In the genomic region with DNA sequence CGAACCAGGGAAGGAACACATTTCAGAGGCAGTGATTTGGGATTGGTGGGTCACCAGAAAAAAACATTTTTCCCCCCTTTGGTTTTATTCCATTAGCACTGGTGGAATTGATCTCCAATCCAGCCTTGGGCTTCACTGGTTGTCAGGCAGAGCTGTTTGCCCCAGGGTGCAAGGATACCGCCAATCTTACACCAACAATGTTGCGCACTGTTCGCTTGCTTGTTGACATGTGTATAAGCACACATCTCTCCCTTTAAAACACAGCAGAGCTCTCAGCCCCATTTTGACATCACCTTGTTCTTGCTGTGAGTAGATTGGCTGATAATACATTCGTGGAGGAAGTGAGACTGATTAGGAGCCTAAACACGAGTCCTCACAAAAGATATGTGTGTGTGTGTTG, we compare ENCODE assay signal across 13 mouse cellular contexts.
DNase-seq lines count a peak whose midpoint lies in the region; ATAC-seq lines count a peak whose summit lies in the region.
"Had no signal": no experiment of that assay in that cellular context is flagged by ENCODE, and none has a peak within 500 bp of the region (broad histone marks: within the 10 kb centered on the region; RNA-seq: fewer than 3 reads in every experiment).

No protein-coding gene starts in this region.

- H3K4me2 ChIP-seq in forebrain, embryonic 15.5 days (replicated peaks), result no peak overlapping the region; the same call in 1 of the 2 replicates
- no peak overlapping the region for H3K4me2 ChIP-seq in forebrain, embryonic 11.5 days (ENCODE audit: low read depth, low read length, severe bottlenecking)
- H3K4me2 ChIP-seq in midbrain, embryonic 11.5 days, result no peak overlapping the region
- H3K4me2 ChIP-seq in hindbrain, embryonic 15.5 days, result peak overlapping the region; percentile 33
- 0 out of 2 replicates have a peak overlapping the region, but pooled peaks have one; percentile 5 for H3K4me2 ChIP-seq in neural tube, embryonic 14.5 days (ENCODE audit: low read depth, low read length)

- no peak for DNase-seq in forebrain, embryonic 11.5 days (ENCODE audit: low spot score)
- DNase-seq in midbrain, embryonic 10.5 days (ENCODE audit: low spot score), result no peak
- DNase-seq in midbrain, embryonic 11.5 days (ENCODE audit: low spot score, missing footprints), result no peak
- DNase-seq in right cerebral cortex, postnatal 25 days, result no peak
- DNase-seq in thymus, postnatal 25 days, result no peak
- DNase-seq: gastrocnemius, postnatal 25 days; heart, postnatal 14 days; kidney, adult 8-10 months; right cerebral cortex, adult 18-20 months; thymus, postnatal 14 days had no signal

- H3K27ac ChIP-seq in forebrain, embryonic 15.5 days (replicated peaks), result peak overlapping the region; percentile 58
- H3K27ac ChIP-seq in forebrain, embryonic 11.5 days (ENCODE audit: low read depth, low read length), result no peak overlapping the region
- 0 out of 2 replicates have a peak overlapping the region, but pooled peaks have one; percentile 46 for H3K27ac ChIP-seq in midbrain, embryonic 10.5 days (replicated peaks)
- no peak overlapping the region for H3K27ac ChIP-seq in midbrain, embryonic 11.5 days (ENCODE audit: low read depth, low read length)
- H3K27ac ChIP-seq in hindbrain, embryonic 15.5 days (replicated peaks), result peak overlapping the region; percentile 52; the same call in 1 of the 2 replicates
- H3K27ac ChIP-seq in neural tube, embryonic 14.5 days (ENCODE audit: low read depth, low read length), result peak overlapping the region; percentile 11; the same call in 1 of the 2 replicates

- H3K36me3 ChIP-seq in forebrain, embryonic 15.5 days, result no peaks in the 10 kb centered on the region
- no peaks in the 10 kb centered on the region for H3K36me3 ChIP-seq in forebrain, embryonic 11.5 days (ENCODE audit: control insufficient read depth, insufficient read depth, low read length)
- no peaks in the 10 kb centered on the region for H3K36me3 ChIP-seq in midbrain, embryonic 10.5 days
- H3K36me3 ChIP-seq in midbrain, embryonic 11.5 days (ENCODE audit: control insufficient read depth, insufficient read depth, low read length), result no peaks in the 10 kb centered on the region
- H3K36me3 ChIP-seq in hindbrain, embryonic 15.5 days, result no peaks in the 10 kb centered on the region
- H3K36me3 ChIP-seq in neural tube, embryonic 14.5 days (ENCODE audit: control insufficient read depth, insufficient read depth, low read length), result no peaks in the 10 kb centered on the region

- H3K9ac ChIP-seq in forebrain, embryonic 15.5 days (replicated peaks), result no peak overlapping the region
- H3K9ac ChIP-seq in forebrain, embryonic 11.5 days (ENCODE audit: low read length), result no peak overlapping the region
- H3K9ac ChIP-seq in midbrain, embryonic 11.5 days (ENCODE audit: low read length), result no peak overlapping the region
- no peak overlapping the region for H3K9ac ChIP-seq in hindbrain, embryonic 15.5 days
- H3K9ac ChIP-seq in neural tube, embryonic 14.5 days (replicated peaks; ENCODE audit: low read depth, low read length), result no peak overlapping the region

- H3K9me3 ChIP-seq in forebrain, embryonic 15.5 days, result no peaks in the 10 kb centered on the region
- H3K9me3 ChIP-seq in forebrain, embryonic 11.5 days (ENCODE audit: control insufficient read depth, low read length), result no peaks in the 10 kb centered on the region
- no peaks in the 10 kb centered on the region for H3K9me3 ChIP-seq in midbrain, embryonic 10.5 days (replicated peaks)
- H3K9me3 ChIP-seq in midbrain, embryonic 11.5 days (ENCODE audit: control insufficient read depth, low read length), result no peaks in the 10 kb centered on the region
- no peaks in the 10 kb centered on the region for H3K9me3 ChIP-seq in hindbrain, embryonic 15.5 days
- no peaks in the 10 kb centered on the region for H3K9me3 ChIP-seq in neural tube, embryonic 14.5 days (ENCODE audit: control insufficient read depth, low read length)

- peaks cover 13% of the 10 kb centered on the region for H3K4me1 ChIP-seq in forebrain, embryonic 15.5 days
- no peaks in the 10 kb centered on the region for H3K4me1 ChIP-seq in forebrain, embryonic 11.5 days (replicated peaks; ENCODE audit: control insufficient read depth, insufficient read depth, low read length)
- peaks cover 15% of the 10 kb centered on the region for H3K4me1 ChIP-seq in midbrain, embryonic 10.5 days
- H3K4me1 ChIP-seq in midbrain, embryonic 11.5 days (ENCODE audit: control insufficient read depth, insufficient read depth, low read length), result peaks cover 7% of the 10 kb centered on the region
- H3K4me1 ChIP-seq in hindbrain, embryonic 15.5 days (replicated peaks), result peaks cover 18% of the 10 kb centered on the region
- no peaks in the 10 kb centered on the region; the same call in 1 of the 2 replicates for H3K4me1 ChIP-seq in neural tube, embryonic 14.5 days (ENCODE audit: control insufficient read depth, insufficient read depth, low read length)

- peak; percentile 11; the same call in 1 of the 2 replicates for ATAC-seq in forebrain, embryonic 15.5 days (replicated peaks)
- no peak for ATAC-seq in forebrain, embryonic 11.5 days (replicated peaks; ENCODE audit: low FRiP score)
- no peak for ATAC-seq in midbrain, embryonic 11.5 days (ENCODE audit: low FRiP score)
- ATAC-seq in hindbrain, embryonic 15.5 days (ENCODE audit: low FRiP score, low read depth), result no peak
- no peak for ATAC-seq in neural tube, embryonic 14.5 days (ENCODE audit: low read depth)

- no peak overlapping the region for H3K4me3 ChIP-seq in forebrain, embryonic 15.5 days
- no peak overlapping the region for H3K4me3 ChIP-seq in forebrain, embryonic 11.5 days (ENCODE audit: low read depth, low read length)
- no peak overlapping the region for H3K4me3 ChIP-seq in midbrain, embryonic 10.5 days
- no peak overlapping the region for H3K4me3 ChIP-seq in midbrain, embryonic 11.5 days (ENCODE audit: low read depth, low read length)
- H3K4me3 ChIP-seq in hindbrain, embryonic 15.5 days, result no peak overlapping the region
- H3K4me3 ChIP-seq in neural tube, embryonic 14.5 days (ENCODE audit: low read depth, low read length), result no peak overlapping the region

- H3K27me3 ChIP-seq in forebrain, embryonic 15.5 days, result no peaks in the 10 kb centered on the region
- H3K27me3 ChIP-seq in forebrain, embryonic 11.5 days (ENCODE audit: control insufficient read depth, insufficient read depth, low read length), result no peaks in the 10 kb centered on the region
- H3K27me3 ChIP-seq in midbrain, embryonic 10.5 days (ENCODE audit: low read depth, poor library complexity, severe bottlenecking), result peaks cover 13% of the 10 kb centered on the region; the same call in 1 of the 2 replicates
- H3K27me3 ChIP-seq in midbrain, embryonic 11.5 days (ENCODE audit: control insufficient read depth, insufficient read depth, low read length), result peaks cover 5% of the 10 kb centered on the region; the same call in 1 of the 2 replicates
- H3K27me3 ChIP-seq in hindbrain, embryonic 15.5 days, result no peaks in the 10 kb centered on the region
- H3K27me3 ChIP-seq in neural tube, embryonic 14.5 days (ENCODE audit: control insufficient read depth, insufficient read depth, low read length), result no peaks in the 10 kb centered on the region

- WGBS in forebrain, embryonic 15.5 days, result 50% methylated on average over 6 of the region's 6 CpGs
- 84% methylated on average over 6 of the region's 6 CpGs for WGBS in forebrain, embryonic 11.5 days
- 87% methylated on average over 6 of the region's 6 CpGs for WGBS in midbrain, embryonic 10.5 days
- WGBS in midbrain, embryonic 11.5 days, result 79% methylated on average over 6 of the region's 6 CpGs
- 49% methylated on average over 6 of the region's 6 CpGs for WGBS in hindbrain, embryonic 15.5 days
- WGBS in neural tube, embryonic 14.5 days, result 66% methylated on average over 6 of the region's 6 CpGs

Comparison
In these comparisons a context has a peak if more than half of its experiments do, and no peak if none do; other contexts are left out.
1. H3K27ac ChIP-seq: peak in forebrain, embryonic 15.5 days (single experiment), midbrain, embryonic 10.5 days (single experiment), hindbrain, embryonic 15.5 days (single experiment) and neural tube, embryonic 14.5 days (single experiment); none in forebrain, embryonic 11.5 days (single experiment) and midbrain, embryonic 11.5 days (single experiment).
2. H3K4me2 ChIP-seq: peak in hindbrain, embryonic 15.5 days (single experiment) and neural tube, embryonic 14.5 days (single experiment); none in forebrain, embryonic 15.5 days (single experiment), forebrain, embryonic 11.5 days (single experiment) and midbrain, embryonic 11.5 days (single experiment).